8 mouse cellular contexts compared by ENCODE assay signal in genomic region chr6:68249259-68249658, GRCm38 (mm10).
DNase-seq lines count a peak whose midpoint lies in the region; ATAC-seq and TF ChIP-seq lines count a peak whose summit lies in the region.
"Not testable (repeated sequence)": the region's sequence is repeated elsewhere in the genome, so short reads cannot be mapped to it uniquely, and the experiment has no call there.

No protein-coding gene starts in this region.

- H3K79me2 ChIP-seq in CH12.LX (replicated peaks; ENCODE audit: control insufficient read depth, extremely low read depth, insufficient read depth, poor library complexity, severe bottlenecking); MEL (ENCODE audit: control insufficient read depth, insufficient read depth, low read length, poor library complexity): not testable (repeated sequence)

- TF ChIP-seq CTCF in CH12.LX (conservative IDR thresholded peaks at IDR 0.05 in 1 of 2, IDR thresholded peaks at IDR 0.05 in 1 of 2; ENCODE audit: low read depth in 2 of 2, low read length in 2 of 2); MEL (IDR thresholded peaks at IDR 0.05 in 2 of 3, conservative IDR thresholded peaks at IDR 0.05 in 1 of 3; ENCODE audit: control insufficient read depth in 1 of 3, insufficient read depth in 1 of 3, low read depth in 2 of 3, low read length in 3 of 3, poor library complexity in 1 of 3, severe bottlenecking in 1 of 3); Patski (IDR thresholded peaks at IDR 0.05): not testable (repeated sequence)

- peak overlapping the region; percentile 23 for H3K4me2 ChIP-seq in CH12.LX (ENCODE audit: insufficient read depth, low read depth, poor library complexity, severe bottlenecking)

- H3K4me3 ChIP-seq in CH12.LX (replicated peaks in 1 of 3; ENCODE audit: low read depth in 2 of 3, low read length in 2 of 3, poor library complexity in 1 of 3): peak overlapping the region in 2 of 3 experiments; percentile 30 to 39
- not testable (repeated sequence) for H3K4me3 ChIP-seq in MEL (ENCODE audit: control insufficient read depth in 1 of 2, insufficient read depth in 1 of 2, low read depth in 2 of 2, low read length in 2 of 2)

- TF ChIP-seq POLR2A in CH12.LX (IDR thresholded peaks at IDR 0.05; ENCODE audit: low read depth, low read length); MEL (IDR thresholded peaks at IDR 0.05; ENCODE audit: control insufficient read depth in 1 of 2, insufficient read depth in 1 of 2, low read depth in 1 of 2, low read length in 2 of 2, poor library complexity in 1 of 2): not testable (repeated sequence)

- CTCF ChIA-PET in Patski (lab: Charles Lee): not testable (repeated sequence)

- not testable (repeated sequence) for TF ChIP-seq EP300 in CH12.LX (IDR thresholded peaks at IDR 0.05; ENCODE audit: low read length)
- peak; percentile 67 to 79 for TF ChIP-seq EP300 in MEL (IDR thresholded peaks at IDR 0.05; ENCODE audit: low read depth in 1 of 2, low read length in 2 of 2)

- in situ Hi-C loops in CH12.LX (cut with MboI; ENCODE audit: low pct_ligation_motif_present, low pct_unique_long_range_greater_than_20kb, low sequenced_read_pairs); Patski (cut with MboI; ENCODE audit: low pct_unique_long_range_greater_than_20kb): not testable (repeated sequence)

- TF ChIP-seq RAD21 in CH12.LX (IDR thresholded peaks at IDR 0.05; ENCODE audit: low read depth, low read length); MEL (IDR thresholded peaks at IDR 0.05; ENCODE audit: low read depth, low read length): not testable (repeated sequence)

- not testable (repeated sequence) for H3K27me3 ChIP-seq in CH12.LX (replicated peaks); MEL (ENCODE audit: control insufficient read depth in 1 of 2, insufficient read depth in 2 of 2, low read length in 2 of 2); Patski

- POLR2A ChIA-PET in Patski (lab: Charles Lee): not testable (repeated sequence)

- H3K27ac ChIP-seq in CH12.LX (ENCODE audit: insufficient read depth, low read depth): peak overlapping the region; percentile 84
- H3K27ac ChIP-seq in MEL (ENCODE audit: control insufficient read depth, low read depth, low read length): not testable (repeated sequence)

- dilution Hi-C loops in CH12.LX (cut with MboI; ENCODE audit: extremely low pct_ligation_motif_present, extremely low pct_unique_long_range_greater_than_20kb, low sequenced_read_pairs): not testable (repeated sequence)

- not testable (repeated sequence) for H3K36me3 ChIP-seq in CH12.LX (replicated peaks in 1 of 2; ENCODE audit: control insufficient read depth in 1 of 2, insufficient read depth in 1 of 2, low read length in 1 of 2); MEL (ENCODE audit: control insufficient read depth in 1 of 2, insufficient read depth in 2 of 2, low read length in 2 of 2)

- peak overlapping the region; percentile 47 for H3K9ac ChIP-seq in CH12.LX (ENCODE audit: insufficient read depth, low read depth)
- H3K9ac ChIP-seq in MEL (ENCODE audit: control insufficient read depth, low read depth, low read length, poor library complexity, severe bottlenecking): not testable (repeated sequence)

- H3K9me3 ChIP-seq in CH12.LX (replicated peaks; ENCODE audit: low read length); MEL (replicated peaks; ENCODE audit: insufficient read depth, low read length): not testable (repeated sequence)

- DNase-seq in 416B (ENCODE audit: low read depth) (peak; percentile 80), A20 (ENCODE audit: low read depth, low spot score) (peak; percentile 2), MEL (ENCODE audit: low read depth, low spot score) (peak; percentile 62), MEL-GATA-1-ER (ENCODE audit: extremely low read depth, low read depth) (peak; percentile 56), R1 (ENCODE audit: low read depth, low spot score) (peak; percentile 17), ZHBTc4 (ENCODE audit: low read depth, low spot score) (peak; percentile 0)
- not testable (repeated sequence) for DNase-seq in CH12.LX (ENCODE audit: extremely low read depth); Patski (ENCODE audit: low read depth, low spot score)

- ATAC-seq in Patski: peak; percentile 20

- H3K4me1 ChIP-seq in CH12.LX (ENCODE audit: control insufficient read depth in 1 of 2, insufficient read depth in 2 of 2); MEL (ENCODE audit: control insufficient read depth in 1 of 2, insufficient read depth in 2 of 2, low read length in 2 of 2): not testable (repeated sequence)

TF ChIP-seq in CH12.LX, 34 proteins besides CTCF, POLR2A, EP300 and RAD21:
- 0 out of 2 replicates have a peak, but pooled peaks have one; percentile 13 for TF ChIP-seq BHLHE40 (IDR thresholded peaks at IDR 0.05; ENCODE audit: low read depth, low read length)
TF ChIP-seq in CH12.LX: peak in this region for 1; not testable (repeated sequence) for 33.

TF ChIP-seq in MEL, 35 proteins besides CTCF, POLR2A, EP300 and RAD21:
- TF ChIP-seq ETS1 (IDR thresholded peaks at IDR 0.05; ENCODE audit: low read depth, low read length): 0 out of 2 replicates have a peak, but pooled peaks have one; percentile 18
- TF ChIP-seq TCF12 (IDR thresholded peaks at IDR 0.05; ENCODE audit: low read depth, low read length): peak; percentile 65
- peak; percentile 73 for TF ChIP-seq RCOR1 (IDR thresholded peaks at IDR 0.05; ENCODE audit: low read depth, low read length)
- TF ChIP-seq GATA1 (IDR thresholded peaks at IDR 0.05; ENCODE audit: low read depth, low read length): peak; percentile 68
- peak; percentile 20; the same call in 1 of the 2 replicates for TF ChIP-seq TAL1 (IDR thresholded peaks at IDR 0.05; ENCODE audit: low read length)
